Mouse (Mus musculus): ENCODE results near the gene Wipf1. TPM values are rescaled to one million over a fixed set of nuclear protein-coding genes. Genes with fewer than 3 reads are reported as not detected.
"Not testable (repeated sequence)": the region's sequence is repeated elsewhere in the genome, so short reads cannot be mapped to it uniquely, and the experiment has no call there.

Wipf1 gene
- total RNA-seq, 2 experiments from 2014 or later: 7.9 to 9.0 TPM

DNA sequence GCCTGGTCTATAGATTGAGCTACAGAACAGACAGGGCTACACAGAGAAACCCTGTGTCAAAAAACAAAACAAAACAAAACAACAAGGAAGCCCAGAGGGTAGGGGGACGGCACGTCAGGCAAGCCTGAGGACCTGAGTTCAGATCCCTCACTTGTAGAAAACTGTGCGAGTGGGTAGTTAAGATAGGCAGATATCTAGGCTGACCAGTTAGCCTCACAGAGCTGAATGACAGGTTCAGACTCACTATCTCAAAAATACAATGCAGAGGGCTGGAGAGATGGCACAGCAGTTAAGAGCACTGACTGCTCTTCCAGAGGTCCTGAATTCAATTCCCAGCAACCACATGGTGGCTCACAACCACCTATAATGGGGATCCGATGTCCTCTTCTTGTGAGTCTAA, 23.2 kb downstream of the Wipf1 start:
- not testable (repeated sequence) for DNase-seq

DNA sequence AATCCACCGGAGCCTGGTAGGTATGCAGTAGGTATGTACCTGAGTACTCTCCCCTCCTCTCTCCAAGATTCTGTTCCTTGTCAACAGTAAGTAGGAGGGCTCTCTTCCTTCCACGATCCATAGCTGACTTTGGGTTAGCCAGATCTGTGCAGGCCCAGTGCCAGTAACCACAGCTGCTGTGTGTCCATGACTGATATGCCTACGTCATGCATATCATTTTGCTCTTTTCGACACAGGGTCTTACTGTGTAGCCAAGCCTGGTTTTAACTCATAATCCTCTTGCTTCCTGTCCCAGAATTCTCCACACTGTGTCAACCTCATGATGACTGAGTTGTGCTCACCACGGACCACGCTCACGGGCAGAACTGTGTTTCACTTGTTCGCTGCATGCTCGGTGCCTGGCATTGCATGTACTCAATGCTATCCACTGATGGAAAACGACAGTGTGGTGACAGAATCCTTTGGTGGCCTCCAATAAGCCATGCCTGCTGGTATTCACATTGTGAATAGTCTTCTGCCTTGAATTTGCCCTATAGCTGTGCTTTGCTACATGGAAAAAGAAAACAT, 26.6 kb downstream of the Wipf1 start:
- DNase-seq: no peak

DNA sequence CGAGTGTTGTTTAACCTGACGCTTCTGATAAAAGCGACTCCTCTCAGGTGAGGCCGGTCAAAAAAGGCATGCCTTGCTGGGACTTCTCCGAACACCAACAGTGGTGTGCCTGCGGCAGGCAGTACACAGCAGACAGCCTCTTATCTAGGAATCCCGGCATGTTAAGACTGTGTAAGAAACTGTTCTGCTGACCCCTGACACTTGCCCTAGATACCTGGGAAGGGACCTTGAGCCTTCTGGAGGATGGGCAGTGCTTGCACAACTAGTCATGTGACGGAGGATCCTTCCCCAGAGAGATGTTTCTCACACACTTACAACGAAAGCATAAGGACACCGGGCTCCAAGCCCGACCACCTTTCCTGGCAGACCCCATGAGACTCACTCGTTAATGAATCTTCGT, 28.7 kb downstream of the Wipf1 start:
- no peak for DNase-seq

DNA sequence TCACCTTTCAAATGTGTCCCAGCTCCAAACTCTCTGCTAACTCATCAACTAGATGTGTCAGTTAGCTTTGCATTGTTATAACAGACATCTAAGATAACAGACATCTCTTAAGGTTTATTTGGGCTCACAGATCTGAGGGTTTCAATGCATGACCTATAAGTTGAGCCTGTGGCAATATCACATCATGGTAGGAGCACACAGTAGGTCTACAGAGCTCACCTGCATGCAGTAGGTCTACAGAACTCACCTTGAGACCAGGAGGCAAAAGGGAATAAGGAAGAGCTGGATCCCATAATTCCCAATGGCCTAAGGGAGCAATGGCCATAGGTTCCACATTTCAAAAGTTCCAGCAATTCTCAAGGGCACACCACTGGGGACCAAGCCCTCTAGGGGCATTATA, 31.2 kb downstream of the Wipf1 start:
- no peak for DNase-seq

DNA sequence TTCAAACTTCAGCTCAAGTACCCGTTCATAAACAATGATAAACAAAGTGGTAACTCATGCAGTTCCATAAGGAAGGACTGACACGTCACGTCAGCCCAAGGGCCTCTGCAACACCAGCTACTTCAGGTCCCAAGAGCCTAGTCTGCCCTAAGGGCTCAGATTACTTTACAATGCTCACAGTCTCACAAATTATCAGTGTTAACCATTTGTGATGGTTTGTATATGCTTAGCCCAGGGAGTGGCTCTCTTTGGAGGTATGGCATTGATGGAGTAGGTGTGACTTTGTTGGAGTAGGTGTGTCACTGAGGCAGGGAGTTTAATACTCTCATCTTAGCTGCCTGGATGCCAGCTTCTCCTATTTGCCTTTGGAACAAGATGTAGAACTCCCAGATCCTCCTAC, 32.0 kb downstream of the Wipf1 start:
- no peak for DNase-seq

DNA sequence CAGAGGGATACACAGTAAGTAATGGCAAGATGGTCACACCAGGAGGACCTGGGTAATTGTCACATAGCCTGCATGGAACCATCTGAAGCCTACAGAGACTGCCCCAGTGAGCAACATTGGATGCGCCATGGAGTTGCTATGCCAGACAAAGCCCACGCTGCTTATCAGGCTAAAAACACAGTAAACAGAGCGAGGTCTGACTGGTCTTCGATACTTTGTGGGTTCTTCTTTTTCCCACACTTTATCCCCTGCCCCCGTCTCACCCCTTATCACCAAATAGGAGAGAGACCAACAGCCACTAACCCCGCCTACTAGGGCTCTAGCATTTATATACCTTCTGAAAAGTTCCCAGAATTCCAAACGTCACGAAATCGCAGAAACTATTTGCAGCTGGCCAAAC, 32.6 kb downstream of the Wipf1 start:
- DNase-seq: no peak

DNA sequence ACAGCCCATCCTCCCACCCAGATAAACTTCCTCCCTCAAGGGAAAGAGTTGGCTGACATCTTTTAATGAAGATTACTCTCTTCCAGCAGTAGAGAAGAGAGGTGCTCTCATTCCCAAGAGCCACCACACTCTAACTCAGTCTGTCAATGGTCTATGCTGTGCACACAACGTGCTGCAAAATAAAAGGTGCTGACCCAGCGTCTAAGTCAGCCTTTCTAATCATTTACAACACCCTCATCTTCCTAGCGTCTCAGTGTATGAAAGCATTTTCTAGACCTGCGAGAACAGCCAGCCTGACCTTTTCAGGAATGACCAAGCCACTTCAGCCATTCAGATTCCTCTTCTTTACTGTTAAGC, 33.2 kb downstream of the Wipf1 start:
- no peak for DNase-seq

DNA sequence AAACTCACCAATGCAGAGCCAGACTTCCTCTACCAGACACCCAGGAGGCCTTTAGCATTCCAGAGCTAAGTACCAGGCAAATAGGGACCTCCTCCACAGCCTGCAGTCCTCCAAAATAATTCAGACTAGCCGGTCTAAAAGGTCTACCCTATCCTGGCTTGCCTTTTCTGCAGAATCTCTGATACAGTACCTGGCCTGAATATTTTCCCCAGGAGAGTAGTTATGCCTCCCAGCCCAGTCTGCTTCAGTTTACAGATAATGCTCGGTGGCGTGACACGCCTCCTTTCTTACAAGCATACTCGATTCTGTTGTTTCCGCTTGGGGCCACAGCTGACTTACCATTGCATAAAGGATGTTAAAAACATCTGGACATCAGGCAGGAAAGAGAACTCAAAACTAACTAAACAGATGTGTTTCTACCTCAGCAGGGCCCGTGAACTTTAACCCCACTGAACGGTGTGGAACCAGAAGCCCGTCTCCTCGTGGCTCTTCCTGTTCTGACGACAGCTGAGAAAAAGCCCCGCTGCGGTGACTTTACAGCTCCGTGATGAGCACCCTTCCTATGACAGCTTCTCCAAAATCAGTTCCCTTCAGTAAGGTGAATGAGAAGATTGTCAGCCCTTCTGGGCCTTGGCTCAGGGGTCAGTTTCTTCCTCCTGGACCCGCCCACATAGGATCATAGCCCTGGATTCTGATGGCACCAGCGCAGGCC, 33.8 kb downstream of the Wipf1 start:
- DNase-seq: no peak

DNA sequence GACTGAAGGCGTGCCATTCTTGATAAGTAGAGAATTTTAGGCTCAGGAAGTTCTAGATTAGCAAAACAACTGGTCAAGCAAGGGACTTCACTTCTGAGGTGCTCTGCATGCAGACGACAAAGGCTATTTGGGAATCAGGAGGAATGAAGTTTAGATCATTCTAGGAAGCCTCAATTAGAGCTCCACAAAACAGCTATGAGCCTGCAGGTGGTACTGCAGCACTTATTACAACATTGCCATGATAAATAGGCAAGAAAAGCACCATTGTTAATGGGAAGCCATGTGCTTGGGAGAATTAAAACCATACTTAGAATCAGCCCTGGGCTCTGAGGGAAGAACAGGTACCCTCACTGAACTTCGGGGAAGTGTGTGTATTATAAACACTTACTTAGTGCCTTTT, 36.0 kb downstream of the Wipf1 start:
- DNase-seq: no peak

DNA sequence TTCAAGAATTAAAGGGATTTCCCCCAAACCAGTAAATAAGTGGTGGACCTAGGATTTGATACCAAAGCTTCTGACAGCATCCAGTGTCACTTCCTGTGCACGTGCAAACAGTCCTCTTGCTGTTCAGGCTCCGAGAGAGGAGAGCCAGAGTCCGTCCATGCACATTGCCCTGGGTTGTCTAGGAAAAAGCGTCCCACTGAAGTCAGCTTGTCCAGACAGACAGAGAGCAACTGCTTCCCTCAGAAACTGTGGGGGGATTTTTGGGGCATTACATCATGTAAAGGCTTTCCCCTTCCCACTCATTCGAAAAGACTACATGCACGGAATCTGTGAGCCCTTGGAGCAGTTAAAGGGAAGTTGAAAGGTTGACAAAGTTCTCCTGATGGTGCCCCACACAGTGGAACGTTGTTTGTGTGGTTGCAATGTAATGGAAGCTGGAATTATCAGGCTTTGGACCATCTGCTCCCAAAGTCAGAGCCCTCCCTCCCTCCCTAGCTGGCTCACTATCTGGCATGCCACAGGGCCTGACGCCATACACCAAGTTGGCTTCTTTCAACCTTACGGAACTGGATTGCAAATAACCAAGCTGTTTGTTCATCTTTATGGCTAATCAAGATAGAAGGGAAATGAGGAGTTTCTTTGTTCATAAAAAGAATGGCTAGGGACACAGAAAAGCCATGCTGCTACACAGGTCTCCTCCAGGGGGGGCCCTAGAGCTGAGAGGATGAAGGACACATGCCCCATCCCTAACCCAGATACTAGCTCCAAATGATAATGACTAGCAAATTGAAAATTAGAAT, 37.9 kb downstream of the Wipf1 start:
- peak in 1 of 2 experiments; percentile 33 for DNase-seq

DNA sequence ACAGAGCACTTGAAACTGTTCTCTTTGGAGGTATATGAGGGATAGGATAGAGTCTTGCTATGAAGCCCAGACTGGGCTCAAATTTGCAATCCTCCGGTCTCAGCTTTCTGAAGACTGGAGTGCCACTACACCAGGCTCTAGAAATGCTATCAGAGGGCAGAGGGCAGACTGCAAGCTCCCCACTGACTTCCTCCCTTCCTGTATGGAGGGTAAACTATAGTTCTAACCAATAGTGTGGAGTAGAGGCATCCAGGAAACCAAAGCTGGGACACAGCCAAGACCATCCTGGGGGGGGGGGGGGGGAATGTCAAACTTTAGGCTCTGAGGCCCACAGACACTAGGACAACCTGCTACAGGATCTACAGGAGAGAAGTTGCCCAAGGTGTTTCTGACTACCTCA, 39.1 kb downstream of the Wipf1 start:
- DNase-seq: no peak

DNA sequence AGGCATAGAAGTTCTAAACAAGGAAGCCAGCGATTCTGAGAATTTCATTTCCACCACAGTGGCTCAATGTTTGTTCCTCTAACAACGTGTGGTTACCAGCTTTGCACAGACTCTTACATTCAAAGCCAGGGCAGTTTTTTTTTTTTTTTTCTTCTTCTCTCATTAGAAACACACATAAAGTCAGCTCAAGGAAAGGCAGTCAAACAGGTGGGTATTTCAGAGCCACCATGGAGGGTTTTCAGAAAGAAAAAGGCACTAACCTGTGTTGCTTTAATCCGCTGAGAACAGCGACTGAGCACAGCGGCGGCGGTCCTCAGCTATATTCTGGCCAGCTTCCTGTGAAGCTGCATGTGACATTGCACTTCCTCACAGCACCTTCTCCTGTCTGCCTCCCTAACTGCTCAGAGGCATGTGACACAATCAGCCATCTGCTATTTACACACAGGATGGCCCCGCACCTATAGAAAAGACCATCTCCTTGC, 43.4 kb downstream of the Wipf1 start:
- no peak for DNase-seq

DNA sequence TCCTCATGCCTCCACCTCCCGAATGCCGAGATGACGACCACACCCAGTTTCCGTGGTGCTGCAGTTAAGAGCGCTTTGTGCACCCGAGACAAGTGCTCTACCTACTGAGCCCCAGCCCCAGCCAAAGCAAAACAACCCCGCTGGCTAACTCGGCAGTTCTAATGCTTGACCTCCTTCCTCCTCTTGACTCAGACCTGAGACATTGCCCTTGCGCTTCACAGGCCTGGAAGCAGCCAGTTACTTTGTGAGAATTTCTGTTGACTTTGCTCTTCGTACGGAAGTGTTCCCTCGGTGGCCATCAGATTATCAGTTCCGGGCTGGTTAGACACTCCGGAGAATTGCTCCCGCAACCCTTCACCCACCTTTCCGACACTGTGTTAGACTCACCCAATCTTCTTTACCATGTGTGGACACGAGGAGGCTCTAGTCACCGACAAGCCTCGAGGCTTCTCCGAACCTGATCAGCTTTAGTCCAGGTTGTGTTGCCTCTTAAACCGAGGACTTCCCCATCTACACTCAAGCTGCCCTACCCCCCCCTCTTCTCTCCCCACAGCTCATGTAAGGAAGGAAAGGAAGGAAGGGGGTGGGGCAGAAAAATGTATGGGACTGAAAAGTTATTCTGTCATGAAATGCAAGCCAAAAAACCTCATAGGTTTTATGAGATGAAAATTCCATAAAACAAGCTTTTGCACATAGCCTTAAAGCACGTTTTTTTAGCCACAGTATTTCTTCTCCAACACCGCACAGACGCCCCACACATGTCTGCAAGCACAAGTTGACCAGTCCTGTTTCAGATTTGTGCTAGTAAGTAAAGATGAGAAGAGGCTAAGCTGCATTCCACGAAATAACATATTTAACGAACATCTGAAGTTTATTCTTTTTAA, 44.1 kb downstream of the Wipf1 start:
- DNase-seq: no peak

DNA sequence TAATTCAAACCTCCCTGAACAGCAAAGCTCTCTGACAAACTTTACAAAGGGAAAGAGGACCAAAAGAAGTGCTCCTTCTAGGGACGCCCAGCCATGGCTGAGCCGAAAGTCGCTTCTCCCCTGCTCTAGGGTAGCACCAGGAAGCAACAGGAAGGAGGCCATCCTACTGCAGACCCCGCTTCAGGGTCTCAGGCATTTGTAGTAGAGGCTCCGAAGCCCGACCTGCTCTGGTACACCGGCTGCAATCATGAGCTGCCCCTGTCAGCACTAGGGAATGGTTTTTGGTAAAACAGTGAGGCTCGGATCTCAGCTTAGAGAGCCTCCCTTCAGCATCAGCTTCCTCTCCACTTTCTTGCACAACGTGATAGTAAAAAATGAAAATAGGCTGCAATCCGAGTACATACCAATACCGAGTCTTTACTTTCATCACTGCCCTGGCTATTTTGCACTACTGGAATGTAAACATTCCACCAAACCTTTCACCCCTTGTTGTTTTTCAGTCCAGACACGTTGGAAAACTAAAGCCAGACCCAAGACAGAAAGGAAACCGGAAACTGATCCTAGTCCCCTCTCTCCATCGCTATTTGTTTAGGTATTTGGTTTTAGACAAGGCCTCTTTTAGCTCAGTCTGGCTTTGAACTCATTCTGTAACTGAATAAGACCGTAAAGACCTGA, 44.8 kb downstream of the Wipf1 start:
- no peak for DNase-seq

DNA sequence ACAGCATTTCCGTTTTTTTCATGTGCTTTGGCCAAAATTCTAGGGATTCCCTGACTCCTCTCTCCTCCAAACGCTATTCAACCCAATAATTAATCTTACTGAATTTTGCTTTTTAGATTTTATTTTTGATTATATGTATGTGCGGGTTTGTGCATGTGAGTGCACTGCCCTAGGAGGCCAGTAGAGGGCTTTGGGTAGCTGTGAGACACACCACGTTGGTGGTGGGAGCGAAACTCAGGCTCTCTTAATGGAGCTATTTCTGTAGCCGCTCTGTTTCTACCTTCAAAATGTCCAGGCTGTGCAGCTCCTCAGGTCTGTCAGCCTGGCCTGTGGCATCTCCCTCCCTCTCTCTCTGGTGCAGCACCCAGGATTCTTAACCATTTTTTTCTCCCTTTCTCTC, 50.7 kb downstream of the Wipf1 start:
- DNase-seq: no peak

DNA sequence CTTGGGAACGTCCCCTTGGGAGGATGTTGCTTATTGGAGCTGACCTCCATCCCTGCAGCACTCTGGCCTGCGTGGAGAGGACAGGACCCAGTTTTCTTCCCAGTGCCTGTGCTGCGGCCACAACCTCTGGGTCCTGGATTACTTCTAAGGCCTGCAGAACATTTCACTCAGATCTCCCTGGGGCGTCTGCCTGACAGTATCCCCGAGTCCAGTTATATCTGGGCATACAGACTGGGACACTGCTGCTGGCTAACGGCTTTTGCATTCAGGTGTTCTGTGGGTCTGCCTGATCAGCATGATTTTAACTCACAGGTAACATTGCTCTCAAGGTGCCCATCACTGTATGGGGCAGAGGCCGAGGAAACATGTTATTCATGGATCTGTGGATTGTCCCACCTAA, 52.0 kb downstream of the Wipf1 start:
- DNase-seq: no peak

DNA sequence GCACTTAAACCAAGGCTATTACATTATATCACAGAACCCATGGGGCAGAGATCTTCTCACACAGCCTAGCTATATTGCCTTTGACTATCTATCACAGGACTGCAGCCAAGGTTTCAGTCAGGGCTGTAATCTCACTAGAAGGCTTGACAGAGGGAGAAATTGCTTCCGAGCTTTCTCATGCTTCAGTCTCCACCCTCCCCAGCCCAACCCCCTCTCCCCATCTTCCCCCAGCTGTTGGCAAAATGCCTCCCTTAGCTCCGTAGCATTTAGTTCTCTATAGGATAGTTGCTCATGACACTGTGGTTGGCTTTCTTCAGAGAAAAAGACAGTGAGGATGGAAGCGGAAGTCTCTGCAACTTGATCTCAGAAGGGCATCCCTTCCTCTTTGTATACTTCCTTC, 54.0 kb downstream of the Wipf1 start:
- no peak for DNase-seq

DNA sequence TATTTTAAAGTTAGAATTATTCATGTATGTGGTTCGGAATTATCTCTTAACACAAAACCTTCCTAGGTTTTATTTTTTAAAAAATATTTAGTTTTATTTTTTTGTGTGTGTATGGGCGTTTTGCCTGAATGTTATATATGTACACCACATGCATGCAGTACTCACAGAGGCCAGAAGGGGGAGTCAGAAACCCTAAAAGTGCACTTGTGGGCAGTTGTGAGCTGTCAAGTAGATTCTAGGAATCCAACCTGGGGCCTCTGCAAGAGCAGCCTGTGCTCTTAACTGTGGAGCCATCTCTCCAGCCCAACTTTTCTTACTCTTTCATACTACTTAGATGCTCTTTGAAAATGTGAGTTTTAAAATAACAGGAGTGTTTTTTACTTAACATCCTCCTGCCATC, 57.4 kb downstream of the Wipf1 start:
- DNase-seq: no peak

DNA sequence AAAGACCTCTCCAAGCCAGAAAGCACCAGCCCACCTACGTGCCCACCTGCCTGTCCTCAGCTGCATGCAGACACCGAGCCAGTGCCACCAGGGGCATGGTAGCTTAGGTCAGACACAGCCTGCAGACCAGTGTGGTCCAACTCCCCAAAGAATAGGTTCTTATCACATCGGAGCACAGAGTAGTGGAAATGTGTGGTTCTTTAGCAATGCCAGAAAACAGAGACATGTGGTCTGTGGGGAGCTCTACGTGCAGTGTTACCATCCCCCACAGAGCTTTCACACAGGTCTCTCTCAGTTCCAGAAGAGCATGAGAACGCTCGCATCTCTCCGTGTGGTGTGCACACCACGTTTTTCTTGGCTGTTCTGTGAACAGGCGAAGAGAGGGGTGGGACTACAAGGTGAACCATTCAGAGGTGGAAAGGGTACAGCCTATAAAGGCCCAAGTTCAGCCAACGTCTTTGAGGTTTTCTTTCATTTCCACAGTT, 59.3 kb downstream of the Wipf1 start:
- DNase-seq: no peak

DNA sequence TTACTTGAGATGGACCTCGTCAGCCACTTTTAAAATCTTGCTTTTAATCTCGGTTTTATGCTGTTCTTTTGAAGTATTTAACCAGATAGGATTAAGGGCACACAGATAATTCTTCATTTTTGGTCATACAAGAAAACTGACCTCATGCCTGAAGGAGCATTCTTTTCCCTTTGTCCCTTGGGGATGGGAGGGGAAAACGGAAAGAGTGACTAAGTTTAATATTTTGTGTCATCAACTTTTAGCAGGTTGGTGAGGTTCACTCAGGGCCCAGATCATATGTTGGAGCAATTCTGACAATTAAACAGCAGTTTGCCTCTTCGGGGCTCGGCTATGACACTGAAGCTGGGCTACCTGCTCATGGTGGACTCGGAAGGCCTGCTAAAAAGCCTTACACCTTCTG, 60.0 kb downstream of the Wipf1 start:
- DNase-seq: no peak

DNA sequence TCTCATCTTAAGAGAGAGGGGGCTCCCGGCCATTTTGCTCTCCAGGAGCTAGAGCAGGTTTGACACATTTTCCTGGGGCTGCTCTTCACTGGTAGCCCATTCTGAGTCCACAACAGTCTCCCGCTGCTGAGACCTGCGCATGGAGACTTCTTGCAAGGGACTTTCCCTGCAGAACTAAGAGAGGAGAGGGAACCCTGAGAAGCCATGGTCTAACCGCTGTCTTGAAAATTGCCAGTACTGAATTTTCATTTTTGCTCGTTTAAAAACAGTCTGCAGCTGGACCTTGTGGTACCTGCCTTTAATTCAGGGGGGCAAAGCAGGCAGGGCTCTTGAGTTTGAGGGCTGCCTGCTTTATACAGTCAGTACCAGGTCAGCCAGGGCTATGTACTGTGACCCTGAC, 60.5 kb downstream of the Wipf1 start:
- DNase-seq: no peak
